Mouse (Mus musculus): ENCODE results near the gene Mthfd1l. TPM values are rescaled to one million over a fixed set of nuclear protein-coding genes. Genes with fewer than 3 reads are reported as not detected.

The Mthfd1l gene
- polyA plus RNA-seq, 1 experiment from 2014 or later, result 5.3 TPM

- H3K4me3 ChIP-seq (ENCODE audit: low read depth, low read length), result no peak overlapping the region
- H3K9me3 ChIP-seq (ENCODE audit: control insufficient read depth), result no peaks in the 10 kb centered on the region
- H3K27me3 ChIP-seq (replicated peaks; ENCODE audit: control insufficient read depth, insufficient read depth, low read length), result no peaks in the 10 kb centered on the region
- no peak for TF ChIP-seq CTCF (IDR thresholded peaks at IDR 0.05; ENCODE audit: low read depth)
- no peak for ATAC-seq
- WGBS, result 75% methylated on average over 11 of the region's 11 CpGs
- H3K9ac ChIP-seq (ENCODE audit: low read depth, low read length), result no peak overlapping the region
- H3K4me2 ChIP-seq (replicated peaks; ENCODE audit: low read depth), result no peak overlapping the region
- H3K27ac ChIP-seq (ENCODE audit: low read depth, low read length), result no peak overlapping the region
- no peaks in the 10 kb centered on the region for H3K36me3 ChIP-seq (ENCODE audit: control insufficient read depth, insufficient read depth)
- no peaks in the 10 kb centered on the region for H3K4me1 ChIP-seq (replicated peaks; ENCODE audit: control insufficient read depth, insufficient read depth, low read length)
Measured at GRCm38 (mm10) chr10:4061071-4061987, 88.4 kb downstream of the Mthfd1l start.

- WGBS, result 79% methylated on average over 4 of the region's 4 CpGs
- H3K4me3 ChIP-seq (ENCODE audit: low read depth, low read length), result no peak overlapping the region
- H3K9ac ChIP-seq (ENCODE audit: low read depth, low read length), result no peak overlapping the region
- H3K27me3 ChIP-seq (replicated peaks; ENCODE audit: control insufficient read depth, insufficient read depth, low read length), result no peaks in the 10 kb centered on the region
- H3K9me3 ChIP-seq (ENCODE audit: control insufficient read depth), result no peaks in the 10 kb centered on the region
- no peak for ATAC-seq
- H3K27ac ChIP-seq (ENCODE audit: low read depth, low read length), result no peak overlapping the region
- H3K4me1 ChIP-seq (replicated peaks; ENCODE audit: control insufficient read depth, insufficient read depth, low read length), result no peaks in the 10 kb centered on the region
- no peaks in the 10 kb centered on the region for H3K36me3 ChIP-seq (ENCODE audit: control insufficient read depth, insufficient read depth)
- H3K4me2 ChIP-seq (replicated peaks; ENCODE audit: low read depth), result no peak overlapping the region
- TF ChIP-seq CTCF (IDR thresholded peaks at IDR 0.05; ENCODE audit: low read depth), result no peak
Measured at GRCm38 (mm10) chr10:4063537-4063936, 90.6 kb downstream of the Mthfd1l start.

- no peak for TF ChIP-seq CTCF (IDR thresholded peaks at IDR 0.05; ENCODE audit: low read depth)
- WGBS, result 72% methylated on average over 15 of the region's 15 CpGs
- H3K27ac ChIP-seq (ENCODE audit: low read depth, low read length), result no peak overlapping the region
Measured at GRCm38 (mm10) chr10:4065295-4066084, 92.6 kb downstream of the Mthfd1l start.

GRCm38 (mm10) chr10:4069258-4069826, 96.4 kb downstream of the Mthfd1l start:
- Histone ChIP-seq H3K27me3 (replicated peaks; ENCODE audit: control insufficient read depth, insufficient read depth, low read length) (no peaks in the 10 kb centered on the region), H3K4me3 (ENCODE audit: low read depth, low read length) (no peak overlapping the region), H3K4me2 (replicated peaks; ENCODE audit: low read depth) (no peak overlapping the region), H3K9me3 (ENCODE audit: control insufficient read depth) (no peaks in the 10 kb centered on the region), H3K27ac (ENCODE audit: low read depth, low read length) (no peak overlapping the region), H3K36me3 (ENCODE audit: control insufficient read depth, insufficient read depth) (no peaks in the 10 kb centered on the region), H3K9ac (ENCODE audit: low read depth, low read length) (no peak overlapping the region), H3K4me1 (replicated peaks; ENCODE audit: control insufficient read depth, insufficient read depth, low read length) (no peaks in the 10 kb centered on the region)
- 72% methylated on average over 7 of the region's 7 CpGs for WGBS
- no peak for TF ChIP-seq CTCF (IDR thresholded peaks at IDR 0.05; ENCODE audit: low read depth)
- no peak for ATAC-seq

More at GRCm38 (mm10) chr10:4065295-4066084, 92.6 kb downstream of the Mthfd1l start:
- Histone ChIP-seq H3K27me3 (replicated peaks; ENCODE audit: control insufficient read depth, insufficient read depth, low read length) (no peaks in the 10 kb centered on the region), H3K4me2 (replicated peaks; ENCODE audit: low read depth) (no peak overlapping the region), H3K36me3 (ENCODE audit: control insufficient read depth, insufficient read depth) (no peaks in the 10 kb centered on the region), H3K4me1 (replicated peaks; ENCODE audit: control insufficient read depth, insufficient read depth, low read length) (no peaks in the 10 kb centered on the region), H3K9ac (ENCODE audit: low read depth, low read length) (no peak overlapping the region), H3K4me3 (ENCODE audit: low read depth, low read length) (no peak overlapping the region), H3K9me3 (ENCODE audit: control insufficient read depth) (no peaks in the 10 kb centered on the region)
- no peak for ATAC-seq

- Histone ChIP-seq H3K4me2 (replicated peaks; ENCODE audit: low read depth) (no peak overlapping the region), H3K27ac (ENCODE audit: low read depth, low read length) (no peak overlapping the region), H3K4me1 (replicated peaks; ENCODE audit: control insufficient read depth, insufficient read depth, low read length) (no peaks in the 10 kb centered on the region), H3K9ac (ENCODE audit: low read depth, low read length) (no peak overlapping the region), H3K36me3 (ENCODE audit: control insufficient read depth, insufficient read depth) (no peaks in the 10 kb centered on the region), H3K4me3 (ENCODE audit: low read depth, low read length) (no peak overlapping the region), H3K9me3 (ENCODE audit: control insufficient read depth) (no peaks in the 10 kb centered on the region), H3K27me3 (replicated peaks; ENCODE audit: control insufficient read depth, insufficient read depth, low read length) (no peaks in the 10 kb centered on the region)
- no peak for TF ChIP-seq CTCF (IDR thresholded peaks at IDR 0.05; ENCODE audit: low read depth)
- 94% methylated on average over 7 of the region's 7 CpGs for WGBS
- no peak for ATAC-seq
Measured at GRCm38 (mm10) chr10:4070061-4070460, 97.1 kb downstream of the Mthfd1l start.
